Mouse (Mus musculus): Measurements from ENCODE around the gene Olfr1373.
"Not testable (repeated sequence)": the region's sequence is repeated elsewhere in the genome, so short reads cannot be mapped to it uniquely, and the experiment has no call there.

GRCm38 (mm10) chr11:52143675-52144074, 1.7 kb downstream of the Olfr1373 start:
- TF ChIP-seq CTCF (IDR thresholded peaks at IDR 0.05; ENCODE audit: low read depth, low read length) = peak; percentile 65
- TF ChIP-seq POLR2A (IDR thresholded peaks at IDR 0.05; ENCODE audit: insufficient read depth, low read length); EP300 (IDR thresholded peaks at IDR 0.05; ENCODE audit: insufficient read depth, low read depth, low read length): not testable (repeated sequence)

All from ES-Bruce4 (cell line).